Mouse (Mus musculus): ENCODE data around the gene Ttc27. TPM values are rescaled to one million over a fixed set of nuclear protein-coding genes. Genes with fewer than 3 reads are reported as not detected.
A peak's percentile ranks its signal among the peaks of the same experiment; 100 is the strongest.
"Not testable (repeated sequence)": the region's sequence is repeated elsewhere in the genome, so short reads cannot be mapped to it uniquely, and the experiment has no call there.

Ttc27 gene
- 10 to 100 TPM; 23.8 to 24.6 TPM for total RNA-seq (2021)

DNA sequence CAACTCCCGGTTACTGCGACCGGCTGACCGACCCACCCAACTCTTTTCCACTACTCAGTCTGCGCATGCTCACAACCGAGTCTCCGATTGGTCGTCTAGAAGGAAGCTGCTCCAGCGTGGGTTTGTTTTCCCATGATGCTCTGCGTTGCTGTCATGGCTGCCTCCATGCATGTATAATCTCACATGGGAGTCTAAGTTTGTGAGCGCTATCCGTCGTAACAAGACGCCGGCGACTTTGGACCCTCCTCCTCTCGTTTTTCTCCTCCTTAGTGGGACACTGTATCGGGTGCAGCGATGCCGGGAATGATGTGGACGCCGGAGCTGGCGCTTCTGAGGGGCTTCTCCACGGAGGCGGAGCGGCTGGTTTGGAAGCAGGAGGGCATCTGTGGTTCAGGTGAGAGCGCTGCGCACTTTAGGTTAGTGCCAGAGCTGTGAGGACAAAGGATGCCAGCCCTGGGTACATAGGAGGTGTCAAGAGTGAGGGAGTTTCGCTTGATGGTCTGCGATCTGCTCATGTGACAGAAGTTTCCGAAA is at the start of gene Ttc27:
TSS of gene Ttc27 (plus strand) at position 115 of the 534 bp plus-strand sequence.
- intact Hi-C loops (cut with DNase I): no loop called here
- DNase-seq (ENCODE audit: low spot score in 2 of 2): peak; percentile 93 to 97

DNA sequence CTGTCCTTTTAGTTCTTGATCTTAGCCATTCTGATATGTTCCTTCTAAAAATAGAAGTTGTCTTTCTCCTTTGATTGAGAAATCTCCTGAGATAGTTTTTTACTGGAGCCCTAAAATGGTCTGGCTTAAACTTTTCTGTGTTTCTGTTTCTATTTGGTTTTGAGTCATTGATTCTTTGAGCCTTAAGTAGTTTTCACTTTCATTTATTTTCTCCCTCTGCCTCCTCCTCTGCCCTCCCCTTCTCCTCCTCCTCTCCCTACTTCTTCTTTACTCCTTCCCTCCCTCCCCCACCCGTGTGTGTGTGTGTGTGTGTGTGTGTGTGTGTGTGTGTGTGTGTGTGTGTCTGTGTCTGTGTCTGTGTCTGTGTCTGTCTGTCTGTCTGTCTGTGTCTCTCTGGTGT is 49.5 kb upstream of the Ttc27 start:
- intact Hi-C loops (cut with DNase I): no loop called here
- no peak for DNase-seq (ENCODE audit: low spot score in 2 of 2)

DNA sequence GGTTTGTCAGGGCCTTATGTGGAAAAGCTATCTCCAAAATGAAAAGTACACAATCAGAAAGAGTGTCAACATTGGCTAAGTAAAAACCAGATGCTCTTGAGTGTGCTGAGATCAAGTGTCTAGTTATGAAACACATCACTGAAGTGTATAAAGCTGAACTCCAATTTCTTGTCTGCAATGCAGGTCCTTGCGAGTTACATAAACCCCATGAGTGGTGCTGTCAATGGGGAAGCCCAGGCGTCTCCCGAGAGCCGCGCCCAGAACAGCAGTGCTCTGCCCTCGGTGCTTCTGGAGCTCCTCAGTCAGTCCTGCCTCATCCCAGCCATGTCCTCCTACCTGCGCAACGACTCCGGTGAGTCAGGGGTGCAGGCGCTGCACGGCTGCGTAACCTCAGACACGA is 47.5 kb upstream of the Ttc27 start:
- no peak for DNase-seq (ENCODE audit: low spot score in 2 of 2)
- intact Hi-C loops (cut with DNase I): loop anchor here (5.0 kb wide), 1 partner anchor 872 kb away; no protein-coding TSS in a partner anchor

DNA sequence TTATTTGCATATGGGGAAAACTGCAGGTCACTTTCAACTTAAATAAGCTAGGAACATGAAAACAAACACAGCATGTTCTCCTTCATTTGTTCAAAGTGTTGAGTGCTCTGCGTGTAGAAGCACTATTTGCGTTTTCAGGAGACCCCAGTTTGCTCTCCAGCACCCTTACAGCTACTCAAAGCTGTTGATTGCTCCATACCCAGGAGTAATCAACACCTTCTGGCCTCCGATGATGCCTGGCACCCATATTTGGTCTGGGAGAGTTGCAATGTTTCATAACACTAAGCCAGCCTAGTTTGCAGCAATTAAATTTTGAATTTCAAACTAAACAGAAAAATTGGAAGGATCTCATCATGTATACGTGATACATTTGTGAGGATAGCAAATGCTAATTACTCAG is 45.1 kb upstream of the Ttc27 start:
- intact Hi-C loops (cut with DNase I): loop anchor here (5.0 kb wide), 1 partner anchor 870 kb away; no protein-coding TSS in a partner anchor
- no peak for DNase-seq (ENCODE audit: low spot score in 2 of 2)

DNA sequence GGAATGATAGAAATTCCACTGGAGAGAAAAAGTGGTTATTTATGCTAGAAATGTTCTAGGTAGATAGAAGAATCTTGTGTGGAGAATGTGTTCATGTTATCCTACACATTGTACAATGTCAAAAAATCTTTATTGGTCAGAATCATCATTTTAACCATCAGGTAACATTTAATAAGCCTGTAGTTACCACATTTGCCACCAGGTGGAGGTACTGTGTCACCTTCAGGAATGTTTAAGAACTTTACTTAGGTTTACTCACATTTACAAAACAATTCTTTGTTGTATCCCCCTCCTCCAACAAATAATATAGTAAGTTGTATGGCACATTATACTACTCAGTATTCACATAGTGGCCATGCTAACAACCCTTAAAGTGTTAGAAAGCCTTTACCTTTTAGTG is 44.3 kb upstream of the Ttc27 start:
- intact Hi-C loops (cut with DNase I): loop anchor here (5.0 kb wide), 1 partner anchor 869 kb away; no protein-coding TSS in a partner anchor
- DNase-seq (ENCODE audit: low spot score in 2 of 2): no peak

DNA sequence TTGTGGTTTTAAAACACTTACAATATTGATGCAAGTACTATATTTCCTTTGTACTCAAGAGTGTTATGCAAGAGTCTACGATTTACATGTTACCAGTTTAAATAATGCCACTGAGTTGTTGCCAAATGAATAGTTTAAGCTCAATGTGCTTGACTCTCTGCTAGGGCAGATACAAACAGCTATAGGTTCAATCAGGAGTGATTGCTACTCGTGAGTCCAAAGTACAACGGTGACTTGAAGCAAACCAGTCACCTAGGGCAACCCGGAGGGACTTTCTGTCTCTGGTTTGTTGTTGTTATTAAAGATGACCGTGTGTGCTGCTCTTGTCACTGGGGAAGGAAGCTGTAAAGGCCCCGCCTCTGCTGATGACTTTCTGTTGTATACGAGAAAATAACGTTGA is 39.5 kb upstream of the Ttc27 start:
- DNase-seq (ENCODE audit: low spot score in 2 of 2): no peak
- intact Hi-C loops (cut with DNase I): no loop called here

DNA sequence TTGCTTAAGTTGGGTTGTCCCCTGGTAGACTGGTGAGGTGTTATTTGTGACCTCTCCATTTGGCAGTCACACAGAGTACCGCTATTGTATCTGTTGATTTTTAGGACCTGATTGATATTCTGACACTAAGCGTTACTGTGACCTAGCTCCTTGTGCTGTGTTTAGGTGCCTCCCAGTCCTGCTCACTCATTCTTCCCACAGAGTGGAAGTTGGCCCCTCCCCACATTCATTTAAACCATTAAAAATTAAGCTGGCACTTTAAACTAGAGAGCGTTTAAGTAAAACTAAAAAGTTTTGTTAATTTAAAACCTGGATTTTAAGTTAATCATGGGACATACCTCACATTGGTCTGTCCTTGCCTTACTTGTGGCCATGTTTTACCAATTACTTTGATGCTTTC is 32.6 kb upstream of the Ttc27 start:
- no peak for DNase-seq (ENCODE audit: low spot score in 2 of 2)
- intact Hi-C loops (cut with DNase I): no loop called here

DNA sequence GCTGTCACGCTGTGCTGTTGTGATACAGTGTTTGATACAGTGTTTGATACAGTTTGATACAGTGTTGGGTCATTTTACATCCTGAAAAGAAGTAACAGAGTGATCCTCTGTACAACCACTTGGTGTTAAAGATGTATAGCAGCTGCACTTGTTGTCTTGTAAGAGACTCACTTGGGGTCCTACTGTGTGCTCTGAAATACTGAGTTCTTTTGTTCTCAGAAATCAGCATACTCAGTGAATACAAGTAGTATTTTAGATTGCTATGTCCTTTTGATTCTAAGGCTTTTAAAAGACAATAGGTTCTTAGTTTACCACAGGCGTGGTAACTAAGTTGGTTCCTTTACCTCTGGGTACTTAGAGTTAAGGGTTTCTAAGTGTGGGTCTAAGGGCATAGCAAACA is 29.0 kb upstream of the Ttc27 start:
- intact Hi-C loops (cut with DNase I): no loop called here
- DNase-seq (ENCODE audit: low spot score in 2 of 2): no peak

DNA sequence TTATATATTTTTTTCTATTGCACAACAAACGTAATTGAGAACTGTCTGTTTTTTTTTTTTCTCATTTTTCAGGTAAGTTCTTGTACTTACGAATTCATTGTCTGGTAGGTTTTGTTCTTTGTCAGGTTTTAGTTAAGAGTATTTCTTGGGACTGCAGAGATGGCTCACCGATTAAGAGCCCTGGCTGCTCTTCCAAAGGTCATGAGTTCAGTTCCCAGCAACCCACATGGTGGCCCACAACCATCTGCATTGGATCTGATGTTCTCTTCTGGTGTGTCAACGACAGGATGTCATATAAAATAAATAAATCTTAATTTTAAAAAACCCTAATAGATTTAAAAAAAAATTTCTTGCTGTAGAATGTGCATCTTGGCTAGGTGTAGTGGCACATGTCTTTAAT is 28.1 kb upstream of the Ttc27 start:
- no peak for DNase-seq (ENCODE audit: low spot score in 2 of 2)
- intact Hi-C loops (cut with DNase I): no loop called here

DNA sequence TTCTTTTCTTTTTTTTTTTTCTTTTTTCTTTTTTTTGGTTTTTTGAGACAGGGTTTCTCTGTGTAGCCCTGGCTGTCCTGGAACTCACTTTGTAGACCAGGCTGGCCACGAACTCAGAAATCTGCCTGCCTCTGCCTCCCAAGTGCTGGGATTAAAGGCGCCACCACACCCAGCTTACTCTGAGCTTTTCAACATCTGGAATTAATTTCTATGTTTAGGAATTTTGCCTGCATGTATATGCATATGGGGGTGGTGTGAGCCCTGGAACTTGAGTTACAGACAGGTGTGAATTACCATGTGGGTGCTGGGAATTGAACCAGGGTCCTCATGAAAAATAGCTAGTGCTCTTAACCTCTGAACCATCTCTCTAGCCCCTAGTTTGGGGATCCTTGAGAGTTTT is 15.9 kb upstream of the Ttc27 start:
- DNase-seq (ENCODE audit: low spot score in 2 of 2); intact Hi-C loops (cut with DNase I): not testable (repeated sequence)

DNA sequence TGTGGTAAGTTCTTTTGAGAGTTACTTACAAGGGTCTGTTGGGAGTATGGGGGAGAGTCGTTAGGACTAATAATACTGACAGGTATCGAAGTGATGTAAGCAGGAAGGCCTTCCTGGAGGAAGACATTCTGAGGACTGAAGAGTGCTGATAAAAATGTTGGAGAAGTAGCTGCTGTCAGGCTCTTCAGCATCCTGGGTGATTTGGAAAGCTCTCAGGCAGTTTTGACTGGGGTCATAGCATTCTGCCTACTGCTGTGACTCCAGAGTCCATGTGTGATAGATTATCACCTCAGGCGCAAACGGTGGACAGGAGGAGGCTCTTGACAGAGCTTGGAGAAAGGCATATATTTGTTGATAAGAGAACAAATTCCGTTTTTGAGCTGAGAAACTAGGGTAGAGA is 12.1 kb upstream of the Ttc27 start:
- intact Hi-C loops (cut with DNase I): no loop called here
- DNase-seq (ENCODE audit: low spot score in 2 of 2): no peak

DNA sequence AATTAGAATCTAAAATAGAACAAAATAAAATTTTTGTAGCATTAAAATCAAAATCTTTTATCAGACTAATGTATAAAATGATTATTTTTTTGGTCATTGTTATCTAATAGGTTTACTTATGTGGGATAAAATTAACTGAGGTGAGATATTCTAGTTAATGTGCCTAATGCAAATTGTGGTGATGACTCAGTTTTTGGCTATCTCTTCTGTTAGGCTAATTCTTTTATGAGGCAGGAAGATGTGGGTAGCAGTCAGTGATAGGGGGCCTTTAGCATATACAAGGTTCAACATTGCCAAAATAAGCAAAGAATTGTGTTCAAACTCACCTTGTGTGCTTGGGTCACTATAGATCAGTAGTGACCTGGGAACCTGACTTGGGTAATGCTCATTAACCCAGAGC is 10.9 kb upstream of the Ttc27 start:
- intact Hi-C loops (cut with DNase I): no loop called here
- no peak for DNase-seq (ENCODE audit: low spot score in 2 of 2)

DNA sequence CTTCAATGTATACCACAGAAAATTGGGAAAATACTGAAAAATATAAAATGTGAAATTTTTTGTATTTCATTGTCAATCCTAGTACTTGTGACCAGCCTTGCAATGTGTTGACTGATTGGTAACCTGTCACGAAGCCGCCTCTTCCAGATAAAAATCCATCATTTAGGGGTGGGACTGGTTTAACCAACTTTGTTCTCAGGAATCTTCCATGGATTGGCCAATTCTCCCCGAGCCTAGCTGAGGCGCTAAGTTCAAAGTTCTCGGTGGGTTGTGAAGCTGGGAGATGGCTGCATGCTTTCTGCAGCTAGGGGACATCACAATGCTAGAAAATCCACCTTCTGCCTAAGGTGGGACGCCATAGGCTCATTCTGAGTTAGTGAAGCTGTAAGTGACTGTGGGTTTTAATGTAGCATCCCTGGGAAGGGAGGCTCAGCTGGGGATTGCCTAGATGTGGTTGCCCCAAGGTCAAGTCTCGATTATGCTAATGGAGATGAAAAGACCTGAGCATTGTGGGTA is 9.8 kb upstream of the Ttc27 start:
- intact Hi-C loops (cut with DNase I): no loop called here

DNA sequence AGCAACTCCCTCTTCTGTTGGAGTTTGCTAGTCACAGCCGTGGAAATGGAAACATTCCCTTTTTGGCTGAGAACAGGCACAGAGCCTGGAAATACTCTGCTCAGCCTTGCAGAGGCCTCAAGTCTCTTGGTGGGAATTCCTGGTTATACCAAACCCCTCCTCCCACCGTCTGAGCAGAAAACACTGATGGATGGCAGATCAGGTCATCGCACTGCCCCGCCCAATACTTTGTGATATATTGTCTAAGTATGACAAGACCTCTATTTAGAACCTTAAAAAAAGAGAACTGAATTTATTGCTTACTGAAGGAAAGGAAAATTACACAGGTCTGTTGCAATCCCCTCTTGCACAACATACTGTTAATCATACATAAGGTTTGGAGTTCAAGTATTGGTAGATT is 6.8 kb upstream of the Ttc27 start:
- intact Hi-C loops (cut with DNase I): no loop called here
- no peak for DNase-seq (ENCODE audit: low spot score in 2 of 2)

More for the DNA sequence above, 9.8 kb upstream of the Ttc27 start:
- no peak for DNase-seq (ENCODE audit: low spot score in 2 of 2)

DNA sequence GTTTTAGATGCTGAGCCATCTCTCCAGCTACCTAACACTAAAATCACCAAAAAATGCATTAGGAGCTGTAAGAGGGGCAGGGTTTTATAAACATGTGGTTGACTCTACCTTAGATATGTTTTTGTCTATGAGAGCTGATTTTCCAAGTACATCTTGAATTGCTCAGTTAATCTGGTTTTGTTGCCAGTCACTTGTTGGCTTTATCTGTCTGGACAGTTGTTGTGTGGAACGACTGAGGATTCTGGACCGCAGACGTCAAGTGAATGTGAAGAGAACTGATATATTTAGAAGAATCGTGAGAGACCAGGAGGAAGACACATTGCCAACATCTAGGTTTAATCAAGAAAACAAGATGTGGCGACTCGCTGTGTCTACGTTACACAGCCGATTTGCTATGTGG is 5.9 kb upstream of the Ttc27 start:
- no peak for DNase-seq (ENCODE audit: low spot score in 2 of 2)
- intact Hi-C loops (cut with DNase I): no loop called here

DNA sequence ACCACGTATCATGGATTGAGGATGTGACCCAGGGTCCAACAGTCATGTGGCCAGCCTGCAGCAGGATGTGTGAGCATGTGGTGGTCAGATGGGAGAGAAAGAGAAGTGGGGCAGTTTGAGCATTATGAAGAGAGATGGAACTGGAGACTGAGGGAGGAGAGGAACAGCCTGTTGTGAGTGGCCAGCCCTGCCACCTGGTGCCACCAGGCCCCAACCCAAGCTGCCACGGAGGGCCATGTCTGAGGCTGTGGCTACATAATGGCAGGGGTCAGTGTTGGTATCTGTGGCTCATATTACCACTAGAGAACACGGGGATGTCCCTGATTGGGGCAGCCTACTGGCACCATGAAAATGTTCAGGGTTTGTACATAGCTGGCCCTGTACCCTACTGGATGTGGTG is 2.4 kb upstream of the Ttc27 start:
- no peak for DNase-seq (ENCODE audit: low spot score in 2 of 2)
- intact Hi-C loops (cut with DNase I): no loop called here

DNA sequence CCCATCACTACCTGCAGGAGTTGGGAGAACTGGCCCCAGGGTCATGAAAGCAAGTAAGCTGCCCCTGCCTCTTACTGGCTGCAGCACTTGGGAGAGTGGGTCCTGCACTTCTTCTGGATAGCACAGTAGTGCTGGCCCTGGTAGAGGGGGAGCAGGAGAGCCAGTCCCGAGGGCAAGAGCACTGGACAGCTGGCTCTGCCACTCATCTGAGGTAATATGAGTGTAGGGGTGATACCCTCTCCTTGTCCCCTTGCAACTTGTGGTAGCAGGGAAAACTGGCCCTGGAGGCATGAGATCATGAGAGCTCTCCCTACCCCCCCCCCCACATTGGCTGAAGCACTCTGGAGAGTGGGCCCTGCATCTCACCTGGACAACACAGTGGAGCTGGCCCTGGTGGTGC is 1.8 kb upstream of the Ttc27 start:
- intact Hi-C loops (cut with DNase I): no loop called here
- no peak for DNase-seq (ENCODE audit: low spot score in 2 of 2)

DNA sequence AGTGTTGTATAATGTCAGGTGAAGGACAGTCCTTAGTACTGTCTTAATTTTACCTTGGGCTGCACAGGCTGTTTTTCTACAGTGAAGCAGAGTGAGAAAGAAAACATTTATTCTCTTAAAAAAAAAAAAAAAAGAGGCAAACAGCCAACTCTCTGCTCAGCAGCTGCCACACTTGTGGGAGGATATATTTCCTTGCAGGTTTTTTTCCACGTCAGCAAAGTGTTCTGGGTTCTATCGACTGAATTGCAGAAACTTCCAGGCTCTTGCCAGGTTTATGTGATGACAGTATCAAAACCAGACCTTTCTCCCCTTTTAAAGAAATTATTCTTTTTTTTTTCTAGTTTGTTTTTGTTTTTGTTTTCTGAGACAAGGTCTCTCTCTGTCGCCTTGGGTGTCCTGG is 889 bp upstream of the Ttc27 start:
- no peak for DNase-seq (ENCODE audit: low spot score in 2 of 2)
- intact Hi-C loops (cut with DNase I): no loop called here

DNA sequence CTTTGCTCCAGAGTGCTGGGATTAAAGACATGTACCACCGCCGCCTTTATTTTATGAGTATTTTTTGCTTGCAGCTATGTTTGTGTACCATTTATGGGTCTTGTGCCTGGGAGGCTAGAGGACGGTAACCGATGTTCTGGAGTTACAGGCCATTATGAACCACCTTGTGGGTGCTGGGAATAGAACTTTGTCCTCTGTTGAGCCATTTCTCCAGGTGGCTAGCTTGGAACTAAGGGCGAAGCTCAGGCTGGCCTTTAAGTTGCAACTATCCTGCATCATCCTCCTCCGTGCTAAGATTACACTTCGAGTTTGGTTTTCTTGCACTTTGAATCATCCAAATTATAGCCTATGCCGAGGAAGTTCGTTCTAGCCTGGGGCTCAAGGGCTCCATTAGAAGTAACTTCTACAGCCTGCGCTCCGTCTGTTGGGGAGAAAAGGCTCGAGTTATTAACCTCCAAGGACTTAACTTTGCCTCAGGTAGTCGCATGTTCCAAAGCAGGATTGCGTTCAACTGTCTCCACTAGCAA is 378 bp upstream of the Ttc27 start:
- intact Hi-C loops (cut with DNase I): no loop called here
- DNase-seq (ENCODE audit: low spot score in 2 of 2): no peak

DNA sequence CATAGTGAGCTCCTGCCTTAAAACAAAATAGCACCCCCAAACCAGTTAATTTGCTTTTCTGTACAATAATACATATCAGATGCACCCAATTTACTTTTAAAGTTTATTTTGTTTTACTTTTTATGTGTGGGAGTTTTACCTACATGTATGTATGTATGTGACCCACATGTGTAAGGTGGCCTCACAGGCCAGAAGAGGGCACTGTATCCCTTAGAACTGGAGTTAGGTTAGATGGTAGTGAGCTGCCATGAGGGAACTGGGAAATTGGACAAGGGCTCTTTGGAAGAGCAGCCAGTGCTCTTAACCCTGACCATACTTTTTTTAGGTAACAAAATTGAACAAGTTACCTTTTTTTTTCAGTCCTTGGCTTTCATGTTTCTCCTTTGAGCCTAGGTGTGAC is 15.3 kb downstream of the Ttc27 start:
- intact Hi-C loops (cut with DNase I): no loop called here
- no peak for DNase-seq (ENCODE audit: low spot score in 2 of 2)

DNA sequence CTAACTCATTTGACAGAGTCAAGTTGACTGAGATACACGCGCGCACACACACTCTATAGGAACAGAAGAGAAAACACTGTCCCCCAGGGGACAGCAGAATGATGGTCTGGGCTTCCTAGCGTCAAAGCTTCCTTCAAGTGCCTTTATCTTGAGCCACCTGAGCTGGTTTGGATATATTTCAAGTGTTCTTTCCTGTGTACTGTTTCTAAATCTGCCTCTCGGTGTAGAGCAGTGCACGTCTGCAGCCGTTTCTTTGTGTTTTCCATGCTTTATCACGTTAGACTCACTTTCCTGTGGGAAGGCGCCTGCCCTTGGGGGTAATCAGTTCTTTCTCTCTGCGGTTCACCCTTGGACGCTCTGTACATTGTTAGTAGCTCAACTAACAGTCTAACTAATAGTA is 17.9 kb downstream of the Ttc27 start:
- intact Hi-C loops (cut with DNase I): no loop called here
- DNase-seq (ENCODE audit: low spot score in 2 of 2): no peak

DNA sequence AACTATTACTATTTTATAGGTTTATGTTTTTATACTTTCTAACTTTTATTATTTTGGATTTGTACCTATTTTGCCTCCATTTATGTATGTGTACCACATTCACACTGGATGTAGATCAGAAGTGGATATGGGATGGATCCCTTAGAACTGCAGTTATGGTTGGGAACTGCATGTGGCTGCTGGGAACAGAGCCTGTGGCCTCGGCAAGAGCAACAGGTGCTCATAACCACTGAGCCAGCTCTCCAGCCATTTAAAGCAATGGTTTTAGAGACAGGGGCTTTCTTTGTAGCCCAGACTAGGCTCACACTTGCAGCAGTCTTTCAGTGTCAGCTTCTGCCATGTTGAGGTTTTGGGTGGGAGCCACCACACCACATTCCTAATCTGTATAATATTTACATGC is 32.1 kb downstream of the Ttc27 start:
- intact Hi-C loops (cut with DNase I): no loop called here
- DNase-seq (ENCODE audit: low spot score in 2 of 2): no peak

All from left cerebral cortex, postnatal 36 days (tissue).